Comparison of ENCODE assay signal across 8 mouse cellular contexts in the genomic region with DNA sequence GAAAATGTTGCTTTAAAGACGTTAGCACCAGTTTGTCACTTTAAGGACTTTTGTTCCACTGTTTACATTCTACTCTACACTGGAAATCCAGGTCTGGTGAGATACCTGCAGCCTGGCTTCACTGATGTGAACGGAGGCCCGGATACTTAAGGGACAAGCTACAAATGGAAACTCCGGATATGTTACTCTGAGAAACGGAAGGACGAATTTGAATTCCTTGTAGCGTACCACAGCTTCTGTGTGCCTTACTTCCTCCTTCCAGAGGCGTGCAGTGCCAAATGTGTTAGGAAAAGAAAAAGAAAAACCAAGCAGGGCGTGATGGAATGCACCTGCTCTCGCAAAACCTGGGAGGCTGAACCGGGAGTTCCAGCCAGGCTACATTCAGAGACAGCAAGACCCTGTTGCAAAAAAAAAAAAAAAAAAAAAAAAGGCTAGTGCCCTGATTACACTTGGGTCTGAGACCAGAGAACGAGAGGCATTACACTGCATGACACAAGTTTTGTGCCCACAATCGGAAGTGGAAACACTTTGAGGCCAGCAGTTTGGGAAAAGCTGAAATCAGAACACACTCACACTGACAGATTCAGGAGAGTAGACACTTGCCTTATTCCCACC. TPM values are rescaled to one million over a fixed set of nuclear protein-coding genes. Genes with fewer than 3 reads are reported as not detected.
A peak's percentile ranks its signal among the peaks of the same experiment; 100 is the strongest.
DNase-seq lines count a peak whose midpoint lies in the region; ATAC-seq lines count a peak whose summit lies in the region.

No protein-coding gene starts in this region.

- 20% methylated on average over 13 of the region's 13 CpGs for WGBS in neural tube, embryonic 11.5 days
- WGBS in kidney, embryonic 15.5 days, result 14% methylated on average over 13 of the region's 13 CpGs

- H3K4me1 ChIP-seq in neural tube, embryonic 11.5 days (ENCODE audit: control insufficient read depth, insufficient read depth, low read length), result 0 out of 2 replicates have a peak, but pooled peaks cover 3% of the 10 kb centered on the region
- peaks cover 11% of the 10 kb centered on the region for H3K4me1 ChIP-seq in kidney, embryonic 15.5 days

- H3K4me2 ChIP-seq in neural tube, embryonic 11.5 days (ENCODE audit: low read depth), result peak overlapping the region; percentile 84
- peak overlapping the region; percentile 95 for H3K4me2 ChIP-seq in kidney, embryonic 15.5 days

- peak overlapping the region; percentile 74; the same call in 1 of the 2 replicates for H3K9ac ChIP-seq in neural tube, embryonic 11.5 days (ENCODE audit: low read length)
- H3K9ac ChIP-seq in kidney, embryonic 15.5 days, result peak overlapping the region; percentile 77

- H3K4me3 ChIP-seq in neural tube, embryonic 11.5 days (ENCODE audit: low read depth, low read length), result peak overlapping the region; percentile 50
- peak overlapping the region; percentile 68 for H3K4me3 ChIP-seq in kidney, embryonic 15.5 days (replicated peaks)

- DNase-seq in neural tube, embryonic 11.5 days (ENCODE audit: low spot score), result peak; percentile 25
- DNase-seq in neural tube, embryonic 10.5 days (ENCODE audit: extremely low spot score, low spot score), result no peak
- DNase-seq in lung, postnatal 25 days (ENCODE audit: low spot score), result peak; percentile 51
- DNase-seq in telencephalon, adult 2 months (ENCODE audit: low read depth, low spot score), result peak; percentile 43
- DNase-seq in testis, postnatal 10 days (ENCODE audit: low spot score), result no peak

- no peak for ATAC-seq in neural tube, embryonic 11.5 days (ENCODE audit: insufficient read depth, low FRiP score, low TSS enrichment)
- peak; percentile 47 for ATAC-seq in activated CD4-positive, CD25-positive, alpha-beta regulatory T cell, adult 4 months
- peak; percentile 74 for ATAC-seq in granulocyte monocyte progenitor cell, adult 5-6 weeks (replicated peaks; ENCODE audit: poor library complexity, severe bottlenecking)
- ATAC-seq in kidney, embryonic 15.5 days (replicated peaks; ENCODE audit: low FRiP score), result peak; percentile 66

- no peaks in the 10 kb centered on the region for H3K36me3 ChIP-seq in neural tube, embryonic 11.5 days (ENCODE audit: control insufficient read depth, insufficient read depth, low read length)
- H3K36me3 ChIP-seq in kidney, embryonic 15.5 days, result no peaks in the 10 kb centered on the region

- peaks cover 8% of the 10 kb centered on the region; the same call in 1 of the 2 replicates for H3K27me3 ChIP-seq in neural tube, embryonic 11.5 days (ENCODE audit: control insufficient read depth, insufficient read depth, low read length)
- 0 out of 2 replicates have a peak, but pooled peaks cover 11% of the 10 kb centered on the region for H3K27me3 ChIP-seq in kidney, embryonic 15.5 days

- no peaks in the 10 kb centered on the region for H3K9me3 ChIP-seq in neural tube, embryonic 11.5 days (ENCODE audit: control insufficient read depth, low read length)
- H3K9me3 ChIP-seq in kidney, embryonic 15.5 days (replicated peaks), result no peaks in the 10 kb centered on the region

- no peak overlapping the region for H3K27ac ChIP-seq in neural tube, embryonic 11.5 days (ENCODE audit: low read depth, low read length)
- H3K27ac ChIP-seq in kidney, embryonic 15.5 days, result peak overlapping the region; percentile 85

RNA-seq across cellular contexts. Expression of a gene that starts 0.6 kb away (rescaled TPM):
- polyA plus RNA-seq in neural tube, embryonic 11.5 days (2014; fragmentation: Nextera tagmentation; extraction: Ambion mirVana), result 9.1 and 12.4 TPM in 2 replicates
- 10 to 100 TPM; 17.2 to 17.6 TPM for polyA plus RNA-seq in activated CD4-positive, CD25-positive, alpha-beta regulatory T cell, adult 4 months (2017; shearing (Covaris generic))
- 15.3 and 28.5 TPM in 2 replicates for total RNA-seq in granulocyte monocyte progenitor cell, adult 5-6 weeks (2014; fragmentation: Nextera tagmentation)
- total RNA-seq in granulocyte monocyte progenitor cell, adult 5-6 weeks (2017), result 10.4 and 26.5 TPM in 2 replicates
- 26.8 and 26.9 TPM in 2 replicates for polyA plus RNA-seq in kidney, embryonic 15.5 days (2015; fragmentation: Nextera tagmentation; extraction: Ambion mirVana)

RNA-seq across cellular contexts. Expression of a gene that starts 24.9 kb away (rescaled TPM):
- 17.5 and 18.6 TPM in 2 replicates for polyA plus RNA-seq in neural tube, embryonic 11.5 days (2014; fragmentation: Nextera tagmentation; extraction: Ambion mirVana)
- polyA plus RNA-seq in activated CD4-positive, CD25-positive, alpha-beta regulatory T cell, adult 4 months (2017; shearing (Covaris generic)), result 1 to 10 TPM; 2.8 to 3.0 TPM
- 6.5 and 8.6 TPM in 2 replicates for total RNA-seq in granulocyte monocyte progenitor cell, adult 5-6 weeks (2014; fragmentation: Nextera tagmentation)
- 10.3 and 11.5 TPM in 2 replicates for total RNA-seq in granulocyte monocyte progenitor cell, adult 5-6 weeks (2017)
- polyA plus RNA-seq in kidney, embryonic 15.5 days (2015; fragmentation: Nextera tagmentation; extraction: Ambion mirVana), result 11.7 and 13.4 TPM in 2 replicates

Comparison
In these comparisons a context has a peak if more than half of its experiments do, and no peak if none do; other contexts are left out.
1. DNase-seq: peak in neural tube, embryonic 11.5 days (single experiment), lung, postnatal 25 days (single experiment) and telencephalon, adult 2 months (single experiment); none in neural tube, embryonic 10.5 days (single experiment) and testis, postnatal 10 days (single experiment).